Mouse (Mus musculus): Measurements from ENCODE around the gene Nell1. TPM values are rescaled to one million over a fixed set of nuclear protein-coding genes. Genes with fewer than 3 reads are reported as not detected.

Nell1 gene
- polyA plus RNA-seq, 1 experiment from 2014 or later: 2.9 TPM

- Histone ChIP-seq H3K36me3 (no peaks in the 10 kb centered on the region), H3K4me1 (no peaks in the 10 kb centered on the region), H3K27me3 (no peaks in the 10 kb centered on the region), H3K4me3 (no peak overlapping the region), H3K9ac (replicated peaks) (no peak overlapping the region), H3K4me2 (replicated peaks) (no peak overlapping the region), H3K9me3 (no peaks in the 10 kb centered on the region), H3K27ac (replicated peaks) (no peak overlapping the region)
- ATAC-seq (ENCODE audit: low FRiP score, low read depth): no peak
- WGBS: 75% methylated on average over 2 of the region's 2 CpGs
Observed at GRCm38 (mm10) chr7:50205268-50205667, 230.6 kb downstream of the Nell1 start.

GRCm38 (mm10) chr7:50210678-50211251 is 236.1 kb downstream of the Nell1 start:
- no peak overlapping the region for H3K4me3 ChIP-seq
- no peaks in the 10 kb centered on the region for H3K27me3 ChIP-seq
- no peaks in the 10 kb centered on the region for H3K9me3 ChIP-seq
- ATAC-seq (ENCODE audit: low FRiP score, low read depth): 0 out of 2 replicates have a peak, but pooled peaks have one; percentile 41
- H3K27ac ChIP-seq (replicated peaks): no peak overlapping the region
- no peaks in the 10 kb centered on the region for H3K36me3 ChIP-seq
- H3K4me2 ChIP-seq (replicated peaks): no peak overlapping the region
- H3K4me1 ChIP-seq: peaks cover 3% of the 10 kb centered on the region; the same call in 1 of the 2 replicates
- H3K9ac ChIP-seq (replicated peaks): no peak overlapping the region
- WGBS: 48% methylated on average over 6 of the region's 6 CpGs

GRCm38 (mm10) chr7:50221849-50222248 is 247.2 kb downstream of the Nell1 start:
- no peak overlapping the region for H3K4me3 ChIP-seq
- H3K27me3 ChIP-seq: no peaks in the 10 kb centered on the region; the same call in 1 of the 2 replicates
- H3K4me2 ChIP-seq (replicated peaks): no peak overlapping the region
- no peaks in the 10 kb centered on the region for H3K4me1 ChIP-seq
- no peaks in the 10 kb centered on the region for H3K36me3 ChIP-seq
- peak; percentile 34; the same call in 1 of the 2 replicates for ATAC-seq (ENCODE audit: low FRiP score, low read depth)
- no peak overlapping the region for H3K9ac ChIP-seq (replicated peaks)
- no peak overlapping the region for H3K27ac ChIP-seq (replicated peaks)
- no peaks in the 10 kb centered on the region for H3K9me3 ChIP-seq

GRCm38 (mm10) chr7:50226621-50227020 is 252.0 kb downstream of the Nell1 start:
- H3K4me3 ChIP-seq: no peak overlapping the region
- H3K9ac ChIP-seq (replicated peaks): no peak overlapping the region
- no peaks in the 10 kb centered on the region for H3K9me3 ChIP-seq
- no peaks in the 10 kb centered on the region; the same call in 1 of the 2 replicates for H3K27me3 ChIP-seq
- 94% methylated on average over 2 of the region's 2 CpGs for WGBS
- H3K4me2 ChIP-seq (replicated peaks): no peak overlapping the region
- H3K36me3 ChIP-seq: no peaks in the 10 kb centered on the region
- H3K27ac ChIP-seq (replicated peaks): no peak overlapping the region
- no peak for ATAC-seq (ENCODE audit: low FRiP score, low read depth)
- no peaks in the 10 kb centered on the region for H3K4me1 ChIP-seq

GRCm38 (mm10) chr7:50228273-50228672 is 253.6 kb downstream of the Nell1 start:
- WGBS: 80% methylated on average over 4 of the region's 4 CpGs
- H3K9me3 ChIP-seq: no peaks in the 10 kb centered on the region
- no peak overlapping the region for H3K27ac ChIP-seq (replicated peaks)
- H3K4me3 ChIP-seq: no peak overlapping the region
- no peak overlapping the region for H3K4me2 ChIP-seq (replicated peaks)
- no peaks in the 10 kb centered on the region for H3K36me3 ChIP-seq
- H3K27me3 ChIP-seq: no peaks in the 10 kb centered on the region; the same call in 1 of the 2 replicates
- H3K9ac ChIP-seq (replicated peaks): no peak overlapping the region
- ATAC-seq (ENCODE audit: low FRiP score, low read depth): no peak
- H3K4me1 ChIP-seq: no peaks in the 10 kb centered on the region

GRCm38 (mm10) chr7:50241213-50241612 is 266.5 kb downstream of the Nell1 start:
- no peak for ATAC-seq (ENCODE audit: low FRiP score, low read depth)
- H3K4me2 ChIP-seq (replicated peaks): no peak overlapping the region
- no peaks in the 10 kb centered on the region for H3K4me1 ChIP-seq
- H3K27me3 ChIP-seq: no peaks in the 10 kb centered on the region
- no peak overlapping the region for H3K4me3 ChIP-seq
- H3K9ac ChIP-seq (replicated peaks): no peak overlapping the region
- WGBS: 81% methylated on average over 4 of the region's 4 CpGs
- no peaks in the 10 kb centered on the region for H3K36me3 ChIP-seq
- H3K9me3 ChIP-seq: no peaks in the 10 kb centered on the region
- no peak overlapping the region for H3K27ac ChIP-seq (replicated peaks)

- no peak for ATAC-seq (ENCODE audit: low FRiP score, low read depth)
- H3K9me3 ChIP-seq: no peaks in the 10 kb centered on the region
- WGBS: 82% methylated on average over 5 of the region's 5 CpGs
- H3K27me3 ChIP-seq: no peaks in the 10 kb centered on the region
- no peaks in the 10 kb centered on the region for H3K36me3 ChIP-seq
- no peak overlapping the region for H3K4me3 ChIP-seq
- no peak overlapping the region for H3K27ac ChIP-seq (replicated peaks)
- H3K9ac ChIP-seq (replicated peaks): no peak overlapping the region
- no peak overlapping the region for H3K4me2 ChIP-seq (replicated peaks)
- no peaks in the 10 kb centered on the region for H3K4me1 ChIP-seq
Observed at GRCm38 (mm10) chr7:50241634-50242273, 267.1 kb downstream of the Nell1 start.

- no peak for ATAC-seq (ENCODE audit: low FRiP score, low read depth)
- H3K27me3 ChIP-seq: no peaks in the 10 kb centered on the region
- H3K9ac ChIP-seq (replicated peaks): no peak overlapping the region
- WGBS: 94% methylated on average over 3 of the region's 3 CpGs
- no peak overlapping the region for H3K4me3 ChIP-seq
- no peak overlapping the region for H3K27ac ChIP-seq (replicated peaks)
- no peaks in the 10 kb centered on the region for H3K9me3 ChIP-seq
- H3K4me2 ChIP-seq (replicated peaks): no peak overlapping the region
- H3K36me3 ChIP-seq: no peaks in the 10 kb centered on the region
- H3K4me1 ChIP-seq: no peaks in the 10 kb centered on the region
Observed at GRCm38 (mm10) chr7:50253166-50253565, 278.5 kb downstream of the Nell1 start.

- no peaks in the 10 kb centered on the region for H3K9me3 ChIP-seq
- no peak overlapping the region for H3K9ac ChIP-seq (replicated peaks)
- H3K4me1 ChIP-seq: no peaks in the 10 kb centered on the region
- ATAC-seq (ENCODE audit: low FRiP score, low read depth): no peak
- no peak overlapping the region for H3K4me3 ChIP-seq
- H3K4me2 ChIP-seq (replicated peaks): no peak overlapping the region
- no peak overlapping the region for H3K27ac ChIP-seq (replicated peaks)
- H3K27me3 ChIP-seq: no peaks in the 10 kb centered on the region
- WGBS: 72% methylated on average over 3 of the region's 3 CpGs
- no peaks in the 10 kb centered on the region for H3K36me3 ChIP-seq
Observed at GRCm38 (mm10) chr7:50260016-50260415, 285.4 kb downstream of the Nell1 start.

GRCm38 (mm10) chr7:50295508-50295907 is 320.8 kb downstream of the Nell1 start:
- Histone ChIP-seq H3K9me3 (no peaks in the 10 kb centered on the region), H3K27me3 (no peaks in the 10 kb centered on the region), H3K9ac (replicated peaks) (no peak overlapping the region), H3K4me2 (replicated peaks) (no peak overlapping the region), H3K36me3 (no peaks in the 10 kb centered on the region), H3K4me3 (no peak overlapping the region), H3K4me1 (no peaks in the 10 kb centered on the region), H3K27ac (replicated peaks) (no peak overlapping the region)
- no peak for ATAC-seq (ENCODE audit: low FRiP score, low read depth)
- 91% methylated on average over 3 of the region's 3 CpGs for WGBS

GRCm38 (mm10) chr7:50338226-50338625 is 363.6 kb downstream of the Nell1 start:
- Histone ChIP-seq H3K9ac (replicated peaks) (no peak overlapping the region), H3K27ac (replicated peaks) (no peak overlapping the region), H3K4me2 (replicated peaks) (no peak overlapping the region), H3K4me3 (no peak overlapping the region), H3K27me3 (no peaks in the 10 kb centered on the region), H3K4me1 (no peaks in the 10 kb centered on the region), H3K9me3 (no peaks in the 10 kb centered on the region), H3K36me3 (no peaks in the 10 kb centered on the region)
- WGBS: 84% methylated on average over 5 of the region's 5 CpGs
- ATAC-seq (ENCODE audit: low FRiP score, low read depth): no peak

GRCm38 (mm10) chr7:50338757-50339156 is 364.1 kb downstream of the Nell1 start:
- Histone ChIP-seq H3K4me2 (replicated peaks) (no peak overlapping the region), H3K27ac (replicated peaks) (no peak overlapping the region), H3K4me1 (no peaks in the 10 kb centered on the region), H3K9ac (replicated peaks) (no peak overlapping the region), H3K4me3 (no peak overlapping the region), H3K36me3 (no peaks in the 10 kb centered on the region), H3K27me3 (no peaks in the 10 kb centered on the region), H3K9me3 (no peaks in the 10 kb centered on the region)
- no peak for ATAC-seq (ENCODE audit: low FRiP score, low read depth)
- 79% methylated on average over 5 of the region's 5 CpGs for WGBS

GRCm38 (mm10) chr7:50351564-50351963 is 376.9 kb downstream of the Nell1 start:
- Histone ChIP-seq H3K4me1 (no peaks in the 10 kb centered on the region), H3K36me3 (no peaks in the 10 kb centered on the region), H3K27ac (replicated peaks) (no peak overlapping the region), H3K27me3 (no peaks in the 10 kb centered on the region), H3K9ac (replicated peaks) (no peak overlapping the region), H3K4me2 (replicated peaks) (no peak overlapping the region), H3K4me3 (no peak overlapping the region), H3K9me3 (no peaks in the 10 kb centered on the region)
- WGBS: 66% methylated on average over 2 of the region's 2 CpGs
- no peak for ATAC-seq (ENCODE audit: low FRiP score, low read depth)
